Mouse (Mus musculus): ENCODE results near the gene Tmem19. TPM values are rescaled to one million over a fixed set of nuclear protein-coding genes. Genes with fewer than 3 reads are reported as not detected.

The Tmem19 gene
- polyA plus RNA-seq, 1 experiment from 2014 or later = 47.4 TPM

GRCm38 (mm10) chr10:115354553-115354952, 7.7 kb downstream of the Tmem19 start:
- no peak for TF ChIP-seq CTCF (IDR thresholded peaks at IDR 0.05; ENCODE audit: low read depth)
- no peak overlapping the region for H3K4me3 ChIP-seq (ENCODE audit: low read depth, low read length)
- H3K27ac ChIP-seq (ENCODE audit: low read depth, low read length) = no peak overlapping the region
- no peaks in the 10 kb centered on the region for H3K27me3 ChIP-seq (replicated peaks; ENCODE audit: control insufficient read depth, insufficient read depth, low read length)
- H3K9me3 ChIP-seq (ENCODE audit: control insufficient read depth) = no peaks in the 10 kb centered on the region
- H3K4me2 ChIP-seq (replicated peaks; ENCODE audit: low read depth) = no peak overlapping the region
- H3K4me1 ChIP-seq (replicated peaks; ENCODE audit: control insufficient read depth, insufficient read depth, low read length) = no peaks in the 10 kb centered on the region
- no peak overlapping the region for H3K9ac ChIP-seq (ENCODE audit: low read depth, low read length)
- H3K36me3 ChIP-seq (ENCODE audit: control insufficient read depth, insufficient read depth) = peaks cover 9% of the 10 kb centered on the region
- WGBS = 67% methylated on average over 6 of the region's 6 CpGs
- no peak for ATAC-seq

GRCm38 (mm10) chr10:115350810-115351397, 11.4 kb downstream of the Tmem19 start:
- WGBS = 71% methylated on average over 2 of the region's 2 CpGs
- H3K27me3 ChIP-seq (replicated peaks; ENCODE audit: control insufficient read depth, insufficient read depth, low read length) = no peaks in the 10 kb centered on the region
- no peak overlapping the region for H3K27ac ChIP-seq (ENCODE audit: low read depth, low read length)
- no peak overlapping the region for H3K9ac ChIP-seq (ENCODE audit: low read depth, low read length)
- no peak overlapping the region for H3K4me2 ChIP-seq (replicated peaks; ENCODE audit: low read depth)
- no peak for TF ChIP-seq CTCF (IDR thresholded peaks at IDR 0.05; ENCODE audit: low read depth)
- ATAC-seq = no peak
- H3K36me3 ChIP-seq (ENCODE audit: control insufficient read depth, insufficient read depth) = 0 out of 2 replicates have a peak, but pooled peaks cover 3% of the 10 kb centered on the region
- H3K4me3 ChIP-seq (ENCODE audit: low read depth, low read length) = no peak overlapping the region
- H3K9me3 ChIP-seq (ENCODE audit: control insufficient read depth) = no peaks in the 10 kb centered on the region
- peaks cover 4% of the 10 kb centered on the region; the same call in 1 of the 2 replicates for H3K4me1 ChIP-seq (replicated peaks; ENCODE audit: control insufficient read depth, insufficient read depth, low read length)

GRCm38 (mm10) chr10:115349509-115349908, 12.8 kb downstream of the Tmem19 start:
- Histone ChIP-seq H3K9ac (ENCODE audit: low read depth, low read length) (no peak overlapping the region), H3K9me3 (ENCODE audit: control insufficient read depth) (no peaks in the 10 kb centered on the region), H3K27ac (ENCODE audit: low read depth, low read length) (no peak overlapping the region), H3K4me3 (ENCODE audit: low read depth, low read length) (no peak overlapping the region), H3K36me3 (ENCODE audit: control insufficient read depth, insufficient read depth) (peaks cover 8% of the 10 kb centered on the region; the same call in 1 of the 2 replicates), H3K4me2 (replicated peaks; ENCODE audit: low read depth) (peak overlapping the region; percentile 45), H3K27me3 (replicated peaks; ENCODE audit: control insufficient read depth, insufficient read depth, low read length) (no peaks in the 10 kb centered on the region), H3K4me1 (replicated peaks; ENCODE audit: control insufficient read depth, insufficient read depth, low read length) (peaks cover 4% of the 10 kb centered on the region; the same call in 1 of the 2 replicates)
- peak; percentile 37; the same call in 1 of the 2 replicates for ATAC-seq
- no peak for TF ChIP-seq CTCF (IDR thresholded peaks at IDR 0.05; ENCODE audit: low read depth)
- WGBS = 47% methylated on average over 7 of the region's 7 CpGs

GRCm38 (mm10) chr10:115349029-115349428, 13.3 kb downstream of the Tmem19 start:
- Histone ChIP-seq H3K9me3 (ENCODE audit: control insufficient read depth) (no peaks in the 10 kb centered on the region), H3K27ac (ENCODE audit: low read depth, low read length) (no peak overlapping the region), H3K36me3 (ENCODE audit: control insufficient read depth, insufficient read depth) (peaks cover 12% of the 10 kb centered on the region; the same call in 1 of the 2 replicates), H3K27me3 (replicated peaks; ENCODE audit: control insufficient read depth, insufficient read depth, low read length) (no peaks in the 10 kb centered on the region), H3K4me3 (ENCODE audit: low read depth, low read length) (no peak overlapping the region), H3K4me1 (replicated peaks; ENCODE audit: control insufficient read depth, insufficient read depth, low read length) (peaks cover 4% of the 10 kb centered on the region; the same call in 1 of the 2 replicates), H3K4me2 (replicated peaks; ENCODE audit: low read depth) (peak overlapping the region; percentile 45; the same call in 1 of the 2 replicates), H3K9ac (ENCODE audit: low read depth, low read length) (no peak overlapping the region)
- peak; percentile 67 for ATAC-seq
- WGBS = 58% methylated on average over 10 of the region's 10 CpGs
- no peak for TF ChIP-seq CTCF (IDR thresholded peaks at IDR 0.05; ENCODE audit: low read depth)

DNA sequence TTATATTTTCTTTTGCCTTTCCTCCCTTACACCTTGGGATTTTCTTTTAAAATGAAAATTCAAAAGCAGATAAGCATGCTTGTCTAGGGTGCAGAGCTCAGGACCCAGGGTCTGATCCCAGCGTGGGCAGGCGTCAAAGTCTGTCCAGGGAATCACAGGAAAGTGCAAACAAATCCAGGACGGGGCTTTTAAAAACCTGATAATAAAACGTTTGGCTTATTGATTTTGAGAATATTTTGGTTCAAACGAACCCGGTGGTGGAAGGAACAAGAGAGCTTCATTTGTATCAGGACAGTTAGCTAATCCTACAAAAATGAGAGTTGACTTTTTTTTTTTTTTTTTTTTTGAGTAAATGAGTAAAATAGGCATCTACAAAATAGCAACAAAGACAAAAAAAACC, 14.2 kb downstream of the Tmem19 start:
- H3K36me3 ChIP-seq (ENCODE audit: control insufficient read depth, insufficient read depth) = peaks cover 13% of the 10 kb centered on the region

DNA sequence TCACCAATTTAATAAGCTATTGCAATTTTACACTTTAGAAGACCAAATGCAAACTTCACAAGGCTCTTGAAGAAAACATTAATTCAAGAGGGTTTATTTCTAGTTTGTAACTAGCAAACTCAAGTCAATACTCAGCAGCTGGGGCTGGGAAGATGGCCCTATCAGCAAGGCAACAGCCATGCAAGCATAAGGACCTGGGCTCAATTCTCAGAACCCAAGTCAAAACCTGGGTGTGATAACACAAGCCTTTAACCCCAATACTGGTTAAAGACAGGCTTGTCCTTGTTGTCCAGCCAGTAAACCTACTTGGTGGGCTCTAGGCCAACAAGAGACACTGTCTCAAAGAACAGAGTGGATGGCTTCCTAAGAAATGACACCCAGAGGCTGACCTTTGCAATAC, 15.9 kb downstream of the Tmem19 start:
- H3K27ac ChIP-seq (ENCODE audit: low read depth, low read length) = no peak overlapping the region
- no peak for TF ChIP-seq CTCF (IDR thresholded peaks at IDR 0.05; ENCODE audit: low read depth)
- peaks cover 4% of the 10 kb centered on the region; the same call in 1 of the 2 replicates for H3K4me1 ChIP-seq (replicated peaks; ENCODE audit: control insufficient read depth, insufficient read depth, low read length)
- peaks cover 27% of the 10 kb centered on the region for H3K36me3 ChIP-seq (ENCODE audit: control insufficient read depth, insufficient read depth)
- H3K4me2 ChIP-seq (replicated peaks; ENCODE audit: low read depth) = no peak overlapping the region
- no peaks in the 10 kb centered on the region for H3K9me3 ChIP-seq (ENCODE audit: control insufficient read depth)
- H3K4me3 ChIP-seq (ENCODE audit: low read depth, low read length) = no peak overlapping the region
- H3K9ac ChIP-seq (ENCODE audit: low read depth, low read length) = no peak overlapping the region
- ATAC-seq = no peak
- no peaks in the 10 kb centered on the region for H3K27me3 ChIP-seq (replicated peaks; ENCODE audit: control insufficient read depth, insufficient read depth, low read length)

More for the DNA sequence above, 14.2 kb downstream of the Tmem19 start:
- ATAC-seq = no peak
- H3K9me3 ChIP-seq (ENCODE audit: control insufficient read depth) = no peaks in the 10 kb centered on the region
- H3K27ac ChIP-seq (ENCODE audit: low read depth, low read length) = no peak overlapping the region
- H3K9ac ChIP-seq (ENCODE audit: low read depth, low read length) = no peak overlapping the region
- no peaks in the 10 kb centered on the region for H3K27me3 ChIP-seq (replicated peaks; ENCODE audit: control insufficient read depth, insufficient read depth, low read length)
- TF ChIP-seq CTCF (IDR thresholded peaks at IDR 0.05; ENCODE audit: low read depth) = no peak
- H3K4me1 ChIP-seq (replicated peaks; ENCODE audit: control insufficient read depth, insufficient read depth, low read length) = peaks cover 4% of the 10 kb centered on the region; the same call in 1 of the 2 replicates
- no peak overlapping the region for H3K4me3 ChIP-seq (ENCODE audit: low read depth, low read length)
- no peak overlapping the region for H3K4me2 ChIP-seq (replicated peaks; ENCODE audit: low read depth)
- 54% methylated on average over 6 of the region's 6 CpGs for WGBS

Data from intestine, postnatal 0 days (tissue).